Mouse (Mus musculus): ENCODE data around the gene Ust. TPM values are rescaled to one million over a fixed set of nuclear protein-coding genes. Genes with fewer than 3 reads are reported as not detected.

Gene Ust
- polyA plus RNA-seq, 1 experiment from 2014 or later = 10.8 TPM

GRCm38 (mm10) chr10:8211694-8212093 lies 306.9 kb downstream of the Ust start:
- no peak for ATAC-seq (ENCODE audit: low read depth)
- DNase-seq (ENCODE audit: low spot score) = no peak
- Histone ChIP-seq H3K9ac (ENCODE audit: low read depth, low read length) (no peak overlapping the region), H3K4me2 (ENCODE audit: low read depth, low read length) (no peak overlapping the region), H3K4me3 (ENCODE audit: low read depth, low read length) (no peak overlapping the region), H3K9me3 (ENCODE audit: control insufficient read depth, low read length) (no peaks in the 10 kb centered on the region), H3K36me3 (ENCODE audit: control insufficient read depth, insufficient read depth, low read length) (no peaks in the 10 kb centered on the region), H3K27me3 (replicated peaks; ENCODE audit: control insufficient read depth, insufficient read depth, low read length) (no peaks in the 10 kb centered on the region), H3K27ac (replicated peaks; ENCODE audit: low read depth, low read length) (no peak overlapping the region), H3K4me1 (ENCODE audit: control insufficient read depth, insufficient read depth, low read length) (peaks cover 29% of the 10 kb centered on the region)
- 70% methylated on average over 5 of the region's 5 CpGs for WGBS

- Histone ChIP-seq H3K36me3 (ENCODE audit: control insufficient read depth, insufficient read depth, low read length) (no peaks in the 10 kb centered on the region), H3K4me3 (ENCODE audit: low read depth, low read length) (no peak overlapping the region), H3K9me3 (ENCODE audit: control insufficient read depth, low read length) (no peaks in the 10 kb centered on the region), H3K27ac (replicated peaks; ENCODE audit: low read depth, low read length) (no peak overlapping the region), H3K27me3 (replicated peaks; ENCODE audit: control insufficient read depth, insufficient read depth, low read length) (no peaks in the 10 kb centered on the region), H3K4me1 (ENCODE audit: control insufficient read depth, insufficient read depth, low read length) (peaks cover 29% of the 10 kb centered on the region), H3K9ac (ENCODE audit: low read depth, low read length) (no peak overlapping the region), H3K4me2 (ENCODE audit: low read depth, low read length) (no peak overlapping the region)
- ATAC-seq (ENCODE audit: low read depth) (no peak), DNase-seq (ENCODE audit: low spot score) (no peak)
- 65% methylated on average over 3 of the region's 3 CpGs for WGBS
Measured at GRCm38 (mm10) chr10:8210366-8210765, 308.3 kb downstream of the Ust start.

- Histone ChIP-seq H3K4me3 (ENCODE audit: low read depth, low read length) (no peak overlapping the region), H3K27ac (replicated peaks; ENCODE audit: low read depth, low read length) (no peak overlapping the region), H3K4me1 (ENCODE audit: control insufficient read depth, insufficient read depth, low read length) (peaks cover 8% of the 10 kb centered on the region; the same call in 1 of the 2 replicates), H3K9me3 (ENCODE audit: control insufficient read depth, low read length) (no peaks in the 10 kb centered on the region), H3K27me3 (replicated peaks; ENCODE audit: control insufficient read depth, insufficient read depth, low read length) (no peaks in the 10 kb centered on the region), H3K9ac (ENCODE audit: low read depth, low read length) (no peak overlapping the region), H3K4me2 (ENCODE audit: low read depth, low read length) (no peak overlapping the region), H3K36me3 (ENCODE audit: control insufficient read depth, insufficient read depth, low read length) (no peaks in the 10 kb centered on the region)
- ATAC-seq (ENCODE audit: low read depth) (no peak), DNase-seq (ENCODE audit: low spot score) (no peak)
- WGBS = 97% methylated on average over 19 of the region's 19 CpGs
Measured at GRCm38 (mm10) chr10:8207358-8207757, 311.3 kb downstream of the Ust start.

GRCm38 (mm10) chr10:8203681-8204080 lies 314.9 kb downstream of the Ust start:
- no peak overlapping the region for H3K9ac ChIP-seq (ENCODE audit: low read depth, low read length)
- H3K9me3 ChIP-seq (ENCODE audit: control insufficient read depth, low read length) = no peaks in the 10 kb centered on the region
- no peak overlapping the region for H3K4me3 ChIP-seq (ENCODE audit: low read depth, low read length)
- no peak overlapping the region for H3K4me2 ChIP-seq (ENCODE audit: low read depth, low read length)
- no peaks in the 10 kb centered on the region for H3K36me3 ChIP-seq (ENCODE audit: control insufficient read depth, insufficient read depth, low read length)
- no peak for DNase-seq (ENCODE audit: low spot score)
- H3K27ac ChIP-seq (replicated peaks; ENCODE audit: low read depth, low read length) = no peak overlapping the region
- no peaks in the 10 kb centered on the region for H3K4me1 ChIP-seq (ENCODE audit: control insufficient read depth, insufficient read depth, low read length)
- 69% methylated on average over 4 of the region's 4 CpGs for WGBS
- no peak for ATAC-seq (ENCODE audit: low read depth)
- H3K27me3 ChIP-seq (replicated peaks; ENCODE audit: control insufficient read depth, insufficient read depth, low read length) = no peaks in the 10 kb centered on the region

GRCm38 (mm10) chr10:8199816-8200215 lies 318.8 kb downstream of the Ust start:
- Histone ChIP-seq H3K9me3 (ENCODE audit: control insufficient read depth, low read length) (no peaks in the 10 kb centered on the region), H3K4me1 (ENCODE audit: control insufficient read depth, insufficient read depth, low read length) (0 out of 2 replicates have a peak, but pooled peaks cover 8% of the 10 kb centered on the region), H3K4me3 (ENCODE audit: low read depth, low read length) (no peak overlapping the region), H3K27ac (replicated peaks; ENCODE audit: low read depth, low read length) (no peak overlapping the region), H3K4me2 (ENCODE audit: low read depth, low read length) (no peak overlapping the region), H3K27me3 (replicated peaks; ENCODE audit: control insufficient read depth, insufficient read depth, low read length) (no peaks in the 10 kb centered on the region), H3K9ac (ENCODE audit: low read depth, low read length) (no peak overlapping the region), H3K36me3 (ENCODE audit: control insufficient read depth, insufficient read depth, low read length) (no peaks in the 10 kb centered on the region)
- no peak for DNase-seq (ENCODE audit: low spot score)
- WGBS = 80% methylated on average over 8 of the region's 8 CpGs
- no peak for ATAC-seq (ENCODE audit: low read depth)

- Histone ChIP-seq H3K4me3 (ENCODE audit: low read depth, low read length) (no peak overlapping the region), H3K4me2 (ENCODE audit: low read depth, low read length) (no peak overlapping the region), H3K27me3 (replicated peaks; ENCODE audit: control insufficient read depth, insufficient read depth, low read length) (no peaks in the 10 kb centered on the region), H3K36me3 (ENCODE audit: control insufficient read depth, insufficient read depth, low read length) (no peaks in the 10 kb centered on the region), H3K4me1 (ENCODE audit: control insufficient read depth, insufficient read depth, low read length) (0 out of 2 replicates have a peak, but pooled peaks cover 8% of the 10 kb centered on the region), H3K27ac (replicated peaks; ENCODE audit: low read depth, low read length) (no peak overlapping the region), H3K9me3 (ENCODE audit: control insufficient read depth, low read length) (no peaks in the 10 kb centered on the region), H3K9ac (ENCODE audit: low read depth, low read length) (no peak overlapping the region)
- whole genome bisulfite sequencing = 91% methylated on average over 9 of the region's 9 CpGs
- ATAC-seq (ENCODE audit: low read depth) = no peak
- no peak for DNase-seq (ENCODE audit: low spot score)
Measured at GRCm38 (mm10) chr10:8199026-8199756, 319.4 kb downstream of the Ust start.

- H3K36me3 ChIP-seq (ENCODE audit: control insufficient read depth, insufficient read depth, low read length) = no peaks in the 10 kb centered on the region
- H3K27ac ChIP-seq (replicated peaks; ENCODE audit: low read depth, low read length) = no peak overlapping the region
- H3K4me1 ChIP-seq (ENCODE audit: control insufficient read depth, insufficient read depth, low read length) = 0 out of 2 replicates have a peak, but pooled peaks cover 8% of the 10 kb centered on the region
- no peak for ATAC-seq (ENCODE audit: low read depth)
- H3K9ac ChIP-seq (ENCODE audit: low read depth, low read length) = no peak overlapping the region
- no peaks in the 10 kb centered on the region for H3K27me3 ChIP-seq (replicated peaks; ENCODE audit: control insufficient read depth, insufficient read depth, low read length)
- peak; percentile 20 for DNase-seq (ENCODE audit: low spot score)
- no peak overlapping the region for H3K4me2 ChIP-seq (ENCODE audit: low read depth, low read length)
- H3K9me3 ChIP-seq (ENCODE audit: control insufficient read depth, low read length) = no peaks in the 10 kb centered on the region
- no peak overlapping the region for H3K4me3 ChIP-seq (ENCODE audit: low read depth, low read length)
- 34% methylated on average over 2 of the region's 2 CpGs for WGBS
Measured at GRCm38 (mm10) chr10:8197661-8198060, 321.0 kb downstream of the Ust start.

- ATAC-seq (ENCODE audit: low read depth) (peak; percentile 90), DNase-seq (ENCODE audit: low spot score) (peak; percentile 91)
- Histone ChIP-seq H3K4me1 (ENCODE audit: control insufficient read depth, insufficient read depth, low read length) (0 out of 2 replicates have a peak, but pooled peaks cover 8% of the 10 kb centered on the region), H3K27me3 (replicated peaks; ENCODE audit: control insufficient read depth, insufficient read depth, low read length) (no peaks in the 10 kb centered on the region), H3K36me3 (ENCODE audit: control insufficient read depth, insufficient read depth, low read length) (no peaks in the 10 kb centered on the region), H3K4me2 (ENCODE audit: low read depth, low read length) (no peak overlapping the region), H3K9ac (ENCODE audit: low read depth, low read length) (no peak overlapping the region), H3K4me3 (ENCODE audit: low read depth, low read length) (no peak overlapping the region), H3K9me3 (ENCODE audit: control insufficient read depth, low read length) (no peaks in the 10 kb centered on the region), H3K27ac (replicated peaks; ENCODE audit: low read depth, low read length) (no peak overlapping the region)
- 3% methylated on average over 2 of the region's 2 CpGs for WGBS
Measured at GRCm38 (mm10) chr10:8196300-8196699, 322.3 kb downstream of the Ust start.

GRCm38 (mm10) chr10:8195730-8196129 lies 322.9 kb downstream of the Ust start:
- Histone ChIP-seq H3K4me1 (ENCODE audit: control insufficient read depth, insufficient read depth, low read length) (0 out of 2 replicates have a peak, but pooled peaks cover 8% of the 10 kb centered on the region), H3K36me3 (ENCODE audit: control insufficient read depth, insufficient read depth, low read length) (no peaks in the 10 kb centered on the region), H3K27ac (replicated peaks; ENCODE audit: low read depth, low read length) (no peak overlapping the region), H3K9me3 (ENCODE audit: control insufficient read depth, low read length) (no peaks in the 10 kb centered on the region), H3K4me2 (ENCODE audit: low read depth, low read length) (no peak overlapping the region), H3K27me3 (replicated peaks; ENCODE audit: control insufficient read depth, insufficient read depth, low read length) (no peaks in the 10 kb centered on the region), H3K4me3 (ENCODE audit: low read depth, low read length) (no peak overlapping the region), H3K9ac (ENCODE audit: low read depth, low read length) (no peak overlapping the region)
- DNase-seq (ENCODE audit: low spot score) (no peak), ATAC-seq (ENCODE audit: low read depth) (no peak)
- 43% methylated on average over 6 of the region's 6 CpGs for WGBS
